Mouse (Mus musculus): Measurements from ENCODE around the gene Ddx43. TPM values are rescaled to one million over a fixed set of nuclear protein-coding genes. Genes with fewer than 3 reads are reported as not detected.
"Not testable (repeated sequence)": the region's sequence is repeated elsewhere in the genome, so short reads cannot be mapped to it uniquely, and the experiment has no call there.

The Ddx43 gene
- polyA plus RNA-seq, 1 experiment from 2014 or later, result 0.27 TPM

GRCm38 (mm10) chr9:78363374-78363773 lies 32.2 kb upstream of the Ddx43 start:
- H3K27me3 ChIP-seq, result no peaks in the 10 kb centered on the region
- no peaks in the 10 kb centered on the region for H3K9me3 ChIP-seq
- H3K36me3 ChIP-seq, result no peaks in the 10 kb centered on the region
- no peak overlapping the region for H3K4me3 ChIP-seq
- H3K4me2 ChIP-seq, result no peak overlapping the region
- no peak for ATAC-seq (ENCODE audit: insufficient number of reproducible peaks, low FRiP score, low TSS enrichment, low read depth)
- no peaks in the 10 kb centered on the region for H3K4me1 ChIP-seq
- no peak overlapping the region for H3K27ac ChIP-seq
- H3K9ac ChIP-seq, result no peak overlapping the region
- WGBS, result 49% methylated on average over 6 of the region's 6 CpGs

GRCm38 (mm10) chr9:78364701-78365100 lies 30.9 kb upstream of the Ddx43 start:
- H3K9ac ChIP-seq, result no peak overlapping the region

GRCm38 (mm10) chr9:78365850-78366544 lies 29.6 kb upstream of the Ddx43 start:
- Histone ChIP-seq H3K36me3 (no peaks in the 10 kb centered on the region), H3K27ac (no peak overlapping the region), H3K9ac (no peak overlapping the region), H3K4me3 (no peak overlapping the region), H3K9me3 (no peaks in the 10 kb centered on the region), H3K4me1 (no peaks in the 10 kb centered on the region), H3K27me3 (no peaks in the 10 kb centered on the region), H3K4me2 (no peak overlapping the region)
- WGBS, result 62% methylated on average over 13 of the region's 13 CpGs
- ATAC-seq (ENCODE audit: insufficient number of reproducible peaks, low FRiP score, low TSS enrichment, low read depth), result no peak

More at GRCm38 (mm10) chr9:78364701-78365100, 30.9 kb upstream of the Ddx43 start:
- H3K4me2 ChIP-seq, result no peak overlapping the region
- no peaks in the 10 kb centered on the region for H3K27me3 ChIP-seq
- H3K36me3 ChIP-seq, result no peaks in the 10 kb centered on the region
- H3K4me3 ChIP-seq, result no peak overlapping the region
- no peaks in the 10 kb centered on the region for H3K9me3 ChIP-seq
- 91% methylated on average over 6 of the region's 6 CpGs for WGBS
- no peak overlapping the region for H3K27ac ChIP-seq
- ATAC-seq (ENCODE audit: insufficient number of reproducible peaks, low FRiP score, low TSS enrichment, low read depth), result no peak
- no peaks in the 10 kb centered on the region for H3K4me1 ChIP-seq

- not testable (repeated sequence) for H3K27ac ChIP-seq; H3K9ac ChIP-seq; H3K4me3 ChIP-seq; H3K4me2 ChIP-seq; H3K36me3 ChIP-seq; H3K9me3 ChIP-seq; ATAC-seq (ENCODE audit: insufficient number of reproducible peaks, low FRiP score, low TSS enrichment, low read depth); H3K27me3 ChIP-seq; H3K4me1 ChIP-seq
- WGBS, result 90% methylated on average over 16 of the region's 16 CpGs
Observed at GRCm38 (mm10) chr9:78367959-78368358, 27.6 kb upstream of the Ddx43 start, which contains the start of gene Dppa5a. Gene Dppa5a, minus strand, starts transcription at chr9:78368177.

GRCm38 (mm10) chr9:78368671-78369293 lies 26.8 kb upstream of the Ddx43 start:
- no peak overlapping the region for H3K27ac ChIP-seq
- H3K4me1 ChIP-seq, result no peaks in the 10 kb centered on the region
- H3K36me3 ChIP-seq, result no peaks in the 10 kb centered on the region
- no peak overlapping the region for H3K9ac ChIP-seq
- ATAC-seq (ENCODE audit: insufficient number of reproducible peaks, low FRiP score, low TSS enrichment, low read depth), result no peak
- H3K4me2 ChIP-seq, result no peak overlapping the region
- no peaks in the 10 kb centered on the region for H3K27me3 ChIP-seq
- no peak overlapping the region for H3K4me3 ChIP-seq
- H3K9me3 ChIP-seq, result no peaks in the 10 kb centered on the region
- WGBS, result 69% methylated on average over 3 of the region's 3 CpGs

- WGBS, result 94% methylated on average over 2 of the region's 2 CpGs
- Histone ChIP-seq H3K4me2 (no peak overlapping the region), H3K27ac (no peak overlapping the region), H3K4me1 (no peaks in the 10 kb centered on the region), H3K27me3 (no peaks in the 10 kb centered on the region), H3K36me3 (no peaks in the 10 kb centered on the region), H3K4me3 (no peak overlapping the region), H3K9ac (no peak overlapping the region), H3K9me3 (no peaks in the 10 kb centered on the region)
- ATAC-seq (ENCODE audit: insufficient number of reproducible peaks, low FRiP score, low TSS enrichment, low read depth), result no peak
Observed at GRCm38 (mm10) chr9:78369349-78369748, 26.2 kb upstream of the Ddx43 start.

- H3K4me3 ChIP-seq, result no peak overlapping the region
- no peaks in the 10 kb centered on the region for H3K9me3 ChIP-seq
- H3K4me1 ChIP-seq, result no peaks in the 10 kb centered on the region
- H3K27ac ChIP-seq, result no peak overlapping the region
- H3K9ac ChIP-seq, result no peak overlapping the region
- no peak for ATAC-seq (ENCODE audit: insufficient number of reproducible peaks, low FRiP score, low TSS enrichment, low read depth)
- WGBS, result 92% methylated on average over 7 of the region's 7 CpGs
- H3K36me3 ChIP-seq, result no peaks in the 10 kb centered on the region
- no peak overlapping the region for H3K4me2 ChIP-seq
- no peaks in the 10 kb centered on the region for H3K27me3 ChIP-seq
Observed at GRCm38 (mm10) chr9:78369786-78370185, 25.8 kb upstream of the Ddx43 start.

GRCm38 (mm10) chr9:78371441-78371840 lies 24.1 kb upstream of the Ddx43 start:
- H3K4me2 ChIP-seq, result no peak overlapping the region
- no peak overlapping the region for H3K9ac ChIP-seq
- no peaks in the 10 kb centered on the region for H3K4me1 ChIP-seq
- H3K36me3 ChIP-seq, result no peaks in the 10 kb centered on the region
- WGBS, result 92% methylated on average over 3 of the region's 3 CpGs
- no peak for ATAC-seq (ENCODE audit: insufficient number of reproducible peaks, low FRiP score, low TSS enrichment, low read depth)
- no peak overlapping the region for H3K4me3 ChIP-seq
- no peaks in the 10 kb centered on the region for H3K9me3 ChIP-seq
- H3K27ac ChIP-seq, result no peak overlapping the region
- no peaks in the 10 kb centered on the region for H3K27me3 ChIP-seq

- H3K27me3 ChIP-seq, result no peaks in the 10 kb centered on the region
- no peak overlapping the region for H3K9ac ChIP-seq
- H3K27ac ChIP-seq, result no peak overlapping the region
- WGBS, result 80% methylated on average over 10 of the region's 10 CpGs
- H3K36me3 ChIP-seq, result no peaks in the 10 kb centered on the region
- no peaks in the 10 kb centered on the region for H3K9me3 ChIP-seq
- no peak overlapping the region for H3K4me3 ChIP-seq
- peaks cover 2% of the 10 kb centered on the region; the same call in 1 of the 2 replicates for H3K4me1 ChIP-seq
- no peak for ATAC-seq (ENCODE audit: insufficient number of reproducible peaks, low FRiP score, low TSS enrichment, low read depth)
- H3K4me2 ChIP-seq, result no peak overlapping the region
Observed at GRCm38 (mm10) chr9:78372827-78373504, 22.6 kb upstream of the Ddx43 start.

GRCm38 (mm10) chr9:78374397-78374796 lies 21.2 kb upstream of the Ddx43 start:
- no peak for ATAC-seq (ENCODE audit: insufficient number of reproducible peaks, low FRiP score, low TSS enrichment, low read depth)
- WGBS, result 37% methylated on average over 5 of the region's 5 CpGs

GRCm38 (mm10) chr9:78374885-78375389 lies 20.6 kb upstream of the Ddx43 start:
- Histone ChIP-seq H3K27ac (no peak overlapping the region), H3K4me1 (peaks cover 8% of the 10 kb centered on the region), H3K27me3 (no peaks in the 10 kb centered on the region), H3K9ac (no peak overlapping the region), H3K36me3 (no peaks in the 10 kb centered on the region), H3K4me3 (no peak overlapping the region), H3K9me3 (no peaks in the 10 kb centered on the region), H3K4me2 (no peak overlapping the region)
- 74% methylated on average over 1 of the region's 1 CpGs for WGBS
- ATAC-seq (ENCODE audit: insufficient number of reproducible peaks, low FRiP score, low TSS enrichment, low read depth), result no peak

More at GRCm38 (mm10) chr9:78374397-78374796, 21.2 kb upstream of the Ddx43 start:
- H3K9ac ChIP-seq, result no peak overlapping the region
- no peak overlapping the region for H3K27ac ChIP-seq
- peaks cover 8% of the 10 kb centered on the region for H3K4me1 ChIP-seq
- H3K27me3 ChIP-seq, result no peaks in the 10 kb centered on the region
- H3K4me2 ChIP-seq, result no peak overlapping the region
- H3K9me3 ChIP-seq, result no peaks in the 10 kb centered on the region
- no peak overlapping the region for H3K4me3 ChIP-seq
- H3K36me3 ChIP-seq, result no peaks in the 10 kb centered on the region

GRCm38 (mm10) chr9:78375486-78375885 lies 20.1 kb upstream of the Ddx43 start:
- ATAC-seq (ENCODE audit: insufficient number of reproducible peaks, low FRiP score, low TSS enrichment, low read depth), result no peak
- no peak overlapping the region for H3K27ac ChIP-seq
- WGBS, result 69% methylated on average over 4 of the region's 4 CpGs

More at GRCm38 (mm10) chr9:78375486-78375885, 20.1 kb upstream of the Ddx43 start:
- no peaks in the 10 kb centered on the region for H3K9me3 ChIP-seq
- H3K4me1 ChIP-seq, result peaks cover 8% of the 10 kb centered on the region
- no peak overlapping the region for H3K4me2 ChIP-seq
- H3K9ac ChIP-seq, result no peak overlapping the region
- H3K36me3 ChIP-seq, result no peaks in the 10 kb centered on the region
- no peaks in the 10 kb centered on the region for H3K27me3 ChIP-seq
- H3K4me3 ChIP-seq, result no peak overlapping the region
